Mouse (Mus musculus) lung, embryonic 16.5 days (tissue): Measurements from ENCODE around the gene Aldh1l1. TPM values are rescaled to one million over a fixed set of nuclear protein-coding genes. Genes with fewer than 3 reads are reported as not detected.

Experiments used
- ATAC-seq: fragments of 200-750 bp; cut with Nextera tagmentation; 2 replicates; pipeline ENCODE4 v1.8.0; 2017; ENCODE audit warnings: low read depth, mild to moderate bottlenecking, moderate library complexity
- H3K27ac ChIP-seq: fragments of 300-500 bp; sonication (generic); 2 replicates; pipeline ENCODE4 v1.5.1; 2014; ENCODE audit warnings: mild to moderate bottlenecking, control low read depth, low read length
- H3K27me3 ChIP-seq: fragments of 300-500 bp; sonication (generic); 2 replicates; pipeline ENCODE4 v1.6.1; 2014; ENCODE audit warnings: low read depth, low read length, mixed read lengths; ENCODE audit not compliant: control insufficient read depth, insufficient read depth
- H3K36me3 ChIP-seq: fragments of 300-500 bp; sonication (generic); 2 replicates; pipeline ENCODE4 v1.6.1; 2014; ENCODE audit warnings: low read length; ENCODE audit not compliant: control insufficient read depth, insufficient read depth
- H3K4me1 ChIP-seq: fragments of 300-500 bp; sonication (generic); replicated peaks from 2 replicates; pipeline ENCODE4 v1.6.1; 2014; ENCODE audit warnings: low read length, mixed read lengths; ENCODE audit not compliant: control insufficient read depth, insufficient read depth
- H3K4me2 ChIP-seq: fragments of 300-500 bp; sonication (generic); 2 replicates; pipeline ENCODE4 v1.6.1; 2014; ENCODE audit warnings: low read depth, low read length, control low read depth
- H3K4me3 ChIP-seq: fragments of 300-500 bp; sonication (generic); 2 replicates; pipeline ENCODE4 v1.5.1; 2014; ENCODE audit warnings: mild to moderate bottlenecking, low read length, control low read depth
- H3K9ac ChIP-seq: fragments of 300-500 bp; sonication (generic); 2 replicates; pipeline ENCODE4 v1.6.1; 2014; ENCODE audit warnings: low read length, control low read depth
- H3K9me3 ChIP-seq: fragments of 300-500 bp; sonication (generic); 2 replicates; pipeline ENCODE4 v1.6.1; 2016; ENCODE audit warnings: low read length; ENCODE audit not compliant: control insufficient read depth
- WGBS: fragments of 180-500 bp; shearing (Covaris S2); extraction: QIAGEN DNeasy Blood & Tissue Kit; methylation state at CpG from one replicate; pipeline ENCODE4 v1.1.7; 2014; 5-methylcytosine and 5-hydroxymethylcytosine counted together
- polyA plus RNA-seq: library from polyadenylated mRNA; unstranded; fragments of >200 nt; fragmentation: Nextera tagmentation; extraction: Ambion mirVana; gene quantifications from 2 replicates; pipeline ENCODE4 v1.2.1, GENCODE M21; 2015

The Aldh1l1 gene
- polyA plus RNA-seq, 1 experiment from 2014 or later = 2.4 TPM

DNA sequence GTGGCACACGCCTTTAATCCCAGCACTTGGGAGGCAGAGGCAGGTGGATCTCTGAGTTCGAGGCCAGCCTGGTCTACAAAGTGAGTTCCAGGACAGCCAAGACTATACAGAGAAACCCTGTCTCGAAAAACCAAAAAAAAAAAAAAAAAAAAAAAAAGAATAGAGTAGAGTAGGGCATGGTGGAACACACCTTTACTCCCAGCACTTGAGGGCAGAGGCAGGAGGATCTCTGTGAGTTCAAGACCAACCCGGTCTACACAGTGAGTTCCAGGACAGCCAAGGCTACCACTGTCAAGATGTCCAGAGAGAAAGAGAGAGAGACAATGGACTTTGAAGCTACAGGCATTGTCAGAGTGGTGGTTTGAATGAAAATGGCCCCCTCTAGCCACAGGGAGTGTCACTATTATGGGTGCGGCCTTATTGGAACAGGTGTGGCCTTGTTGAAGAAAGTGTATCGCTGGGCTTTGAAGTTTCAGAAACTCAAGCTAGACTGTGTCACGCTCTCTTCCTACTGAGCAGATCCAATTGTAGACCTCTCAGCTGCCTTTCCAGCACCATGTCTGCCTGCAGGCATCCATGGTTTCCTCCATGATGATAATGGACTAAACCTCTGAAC, 46.5 kb downstream of the Aldh1l1 start:
- H3K4me3 ChIP-seq = no peak overlapping the region
- H3K9me3 ChIP-seq = no peaks in the 10 kb centered on the region
- H3K9ac ChIP-seq = no peak overlapping the region
- no peaks in the 10 kb centered on the region for H3K27me3 ChIP-seq
- H3K27ac ChIP-seq = no peak overlapping the region
- H3K4me1 ChIP-seq = no peaks in the 10 kb centered on the region
- no peak overlapping the region for H3K4me2 ChIP-seq
- H3K36me3 ChIP-seq = no peaks in the 10 kb centered on the region
- WGBS = 96% methylated on average over 6 of the region's 7 CpGs
- no peak for ATAC-seq

DNA sequence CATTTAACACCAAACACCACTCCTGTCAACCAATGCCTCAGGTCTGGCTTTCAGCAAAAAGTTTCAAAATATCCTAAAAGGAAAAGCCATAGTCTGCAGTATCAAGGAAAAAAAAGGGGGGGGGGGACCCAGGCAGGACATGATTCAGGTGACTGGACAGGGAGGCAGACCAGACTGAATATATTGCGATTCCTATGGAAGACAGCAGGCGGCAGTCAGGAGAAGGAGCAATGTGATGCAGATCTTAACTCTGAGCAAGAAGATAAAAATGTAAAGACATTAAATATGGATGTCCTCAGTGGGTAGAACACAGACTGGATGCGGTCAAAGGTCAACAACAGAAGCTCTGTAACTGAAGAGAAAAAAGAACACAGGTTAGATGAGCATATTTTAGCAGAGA, 47.3 kb downstream of the Aldh1l1 start:
- Histone ChIP-seq H3K4me1 (no peaks in the 10 kb centered on the region), H3K9me3 (no peaks in the 10 kb centered on the region), H3K9ac (no peak overlapping the region), H3K27ac (no peak overlapping the region), H3K27me3 (no peaks in the 10 kb centered on the region), H3K4me3 (no peak overlapping the region), H3K36me3 (no peaks in the 10 kb centered on the region), H3K4me2 (no peak overlapping the region)
- no peak for ATAC-seq
- 66% methylated on average over 3 of the region's 3 CpGs for WGBS

DNA sequence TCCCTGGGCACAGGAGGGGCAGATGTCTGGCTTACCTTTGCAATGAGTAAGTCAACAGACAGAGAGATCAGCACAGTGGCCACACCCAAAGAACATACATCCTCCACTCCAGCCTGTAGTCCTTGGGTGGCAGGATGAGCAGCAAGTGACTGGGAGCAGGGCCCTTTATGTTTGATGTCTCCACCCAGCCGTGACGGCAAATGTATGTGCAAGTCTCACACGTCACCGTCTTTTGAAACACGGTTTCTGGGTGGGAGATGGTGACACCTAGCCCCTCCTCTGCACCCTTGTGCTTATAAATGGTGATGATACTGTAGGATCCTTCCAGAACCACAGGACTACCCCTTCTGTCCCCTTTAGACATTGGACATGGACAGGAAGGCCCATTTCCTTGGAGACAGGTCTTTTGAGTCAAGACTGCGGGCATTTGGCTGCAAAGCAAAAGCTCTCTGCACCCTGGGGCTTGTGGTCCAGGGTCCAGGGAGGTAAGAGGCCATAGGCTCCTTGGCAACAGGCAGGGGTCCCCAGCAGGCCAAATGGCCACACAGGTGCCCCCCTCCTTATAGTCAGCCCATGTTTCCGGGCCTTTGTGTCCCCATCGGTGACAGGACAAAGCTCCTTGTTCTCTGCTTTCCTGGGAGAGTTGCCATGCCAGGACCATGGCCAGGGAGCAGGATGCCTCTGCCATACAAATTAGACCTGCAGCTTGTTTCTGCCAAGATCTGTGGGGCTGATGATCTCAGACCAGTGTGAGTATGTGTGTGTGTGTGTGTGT, 48.7 kb downstream of the Aldh1l1 start:
- H3K4me2 ChIP-seq = no peak overlapping the region
- WGBS = 68% methylated on average over 8 of the region's 8 CpGs
- no peaks in the 10 kb centered on the region for H3K36me3 ChIP-seq
- no peak overlapping the region for H3K27ac ChIP-seq
- no peak overlapping the region for H3K9ac ChIP-seq
- no peaks in the 10 kb centered on the region for H3K4me1 ChIP-seq
- no peaks in the 10 kb centered on the region for H3K27me3 ChIP-seq
- no peak overlapping the region for H3K4me3 ChIP-seq
- no peaks in the 10 kb centered on the region for H3K9me3 ChIP-seq
- no peak for ATAC-seq

DNA sequence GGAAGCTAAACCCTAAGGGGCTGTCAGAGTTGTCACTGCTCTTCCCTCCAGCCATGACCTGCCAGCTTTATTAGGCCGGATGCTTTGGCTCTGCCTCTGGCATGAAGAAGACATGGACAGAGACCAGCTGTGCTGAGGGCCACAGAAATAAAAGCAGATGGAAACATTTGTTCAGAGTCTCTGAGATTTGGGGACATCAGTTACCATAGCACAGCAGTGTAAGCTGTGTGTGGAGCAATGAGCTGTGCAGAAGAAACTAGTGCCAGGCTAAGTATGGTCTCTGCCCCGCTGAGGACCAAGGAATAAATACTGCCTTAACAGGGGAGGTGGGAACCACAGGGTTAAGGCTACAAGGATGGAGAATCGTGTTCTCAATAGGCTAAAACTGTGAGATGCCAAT, 50.6 kb downstream of the Aldh1l1 start:
- ATAC-seq = peak; percentile 59; the same call in 1 of the 2 replicates

DNA sequence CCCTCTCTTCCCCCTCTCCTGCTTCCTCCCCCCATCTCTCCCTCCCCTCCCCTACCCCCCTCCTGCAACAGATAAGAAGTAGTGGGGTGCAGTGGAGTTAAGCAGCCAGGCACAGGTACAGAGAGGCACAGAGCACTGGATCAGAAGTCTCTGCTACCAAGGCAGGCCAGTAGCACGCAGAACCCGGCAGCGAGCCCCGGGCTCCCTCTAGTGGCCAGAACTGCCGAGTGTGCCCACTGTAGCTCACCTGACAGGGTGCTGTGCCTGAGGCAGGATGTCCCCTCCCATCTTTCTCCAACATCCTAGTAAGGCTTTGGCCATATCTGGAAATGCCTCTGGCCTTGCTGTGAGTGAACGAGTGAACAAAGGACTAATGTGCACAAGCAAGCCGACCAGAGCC, 51.7 kb downstream of the Aldh1l1 start:
- H3K36me3 ChIP-seq = no peaks in the 10 kb centered on the region
- no peaks in the 10 kb centered on the region for H3K9me3 ChIP-seq
- no peaks in the 10 kb centered on the region for H3K4me1 ChIP-seq
- no peak overlapping the region for H3K4me3 ChIP-seq
- WGBS = 3% methylated on average over 7 of the region's 7 CpGs
- H3K9ac ChIP-seq = no peak overlapping the region
- no peak overlapping the region for H3K27ac ChIP-seq
- H3K27me3 ChIP-seq = no peaks in the 10 kb centered on the region
- no peak overlapping the region for H3K4me2 ChIP-seq
- peak; percentile 79 for ATAC-seq

More for the DNA sequence above, 50.6 kb downstream of the Aldh1l1 start:
- H3K36me3 ChIP-seq = no peaks in the 10 kb centered on the region
- WGBS = 65% methylated on average over 3 of the region's 3 CpGs
- H3K9ac ChIP-seq = no peak overlapping the region
- no peaks in the 10 kb centered on the region for H3K27me3 ChIP-seq
- H3K4me3 ChIP-seq = no peak overlapping the region
- no peak overlapping the region for H3K27ac ChIP-seq
- no peaks in the 10 kb centered on the region for H3K9me3 ChIP-seq
- H3K4me2 ChIP-seq = no peak overlapping the region
- no peaks in the 10 kb centered on the region for H3K4me1 ChIP-seq

DNA sequence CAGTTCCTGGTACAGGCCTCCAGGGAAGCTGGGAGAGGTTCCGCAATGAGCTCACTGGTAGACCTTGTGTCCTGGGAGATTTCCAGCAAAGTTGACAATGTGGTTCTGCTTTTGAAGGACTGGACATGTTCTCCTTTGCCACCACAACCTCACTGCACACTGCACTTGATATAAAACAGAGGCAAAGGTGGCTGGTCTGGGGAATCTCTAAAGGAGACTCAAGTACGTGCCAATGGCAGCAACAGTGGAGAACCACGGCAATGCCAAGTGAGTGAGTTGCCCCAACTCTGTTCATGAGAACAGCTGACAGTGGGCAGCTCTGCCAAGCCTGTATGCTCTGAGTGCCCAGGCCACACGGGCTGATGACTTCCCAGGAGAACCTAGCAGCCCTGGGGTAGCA, 53.0 kb downstream of the Aldh1l1 start:
- Histone ChIP-seq H3K9ac (no peak overlapping the region), H3K27me3 (no peaks in the 10 kb centered on the region), H3K27ac (no peak overlapping the region), H3K4me2 (no peak overlapping the region), H3K9me3 (no peaks in the 10 kb centered on the region), H3K4me3 (no peak overlapping the region), H3K4me1 (no peaks in the 10 kb centered on the region), H3K36me3 (no peaks in the 10 kb centered on the region)
- no peak for ATAC-seq
- 89% methylated on average over 4 of the region's 4 CpGs for WGBS

DNA sequence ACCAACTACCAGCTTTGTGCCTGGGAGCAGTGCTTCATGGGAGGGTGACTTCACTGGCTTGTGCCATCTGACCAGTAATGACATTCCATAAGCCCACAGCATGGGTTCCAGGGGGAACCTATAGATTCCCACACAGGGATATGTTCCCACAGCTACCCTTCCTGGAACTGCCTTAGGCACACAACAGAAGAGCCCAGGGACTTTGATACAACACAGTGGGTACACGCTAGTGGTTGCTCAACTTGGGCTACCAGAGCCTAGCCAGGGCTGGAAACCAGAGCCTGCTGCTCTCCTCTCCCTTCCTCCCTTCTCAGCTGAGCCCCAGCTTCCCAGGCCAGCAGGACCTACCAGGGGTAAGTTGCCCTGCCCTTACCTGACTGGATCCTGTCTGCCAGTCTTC, 54.3 kb downstream of the Aldh1l1 start:
- H3K27me3 ChIP-seq = no peaks in the 10 kb centered on the region
- no peak for ATAC-seq
- no peak overlapping the region for H3K9ac ChIP-seq
- 88% methylated on average over 1 of the region's 1 CpGs for WGBS
- no peaks in the 10 kb centered on the region for H3K4me1 ChIP-seq
- no peak overlapping the region for H3K4me3 ChIP-seq
- no peaks in the 10 kb centered on the region for H3K9me3 ChIP-seq
- H3K4me2 ChIP-seq = no peak overlapping the region
- H3K36me3 ChIP-seq = no peaks in the 10 kb centered on the region
- no peak overlapping the region for H3K27ac ChIP-seq

DNA sequence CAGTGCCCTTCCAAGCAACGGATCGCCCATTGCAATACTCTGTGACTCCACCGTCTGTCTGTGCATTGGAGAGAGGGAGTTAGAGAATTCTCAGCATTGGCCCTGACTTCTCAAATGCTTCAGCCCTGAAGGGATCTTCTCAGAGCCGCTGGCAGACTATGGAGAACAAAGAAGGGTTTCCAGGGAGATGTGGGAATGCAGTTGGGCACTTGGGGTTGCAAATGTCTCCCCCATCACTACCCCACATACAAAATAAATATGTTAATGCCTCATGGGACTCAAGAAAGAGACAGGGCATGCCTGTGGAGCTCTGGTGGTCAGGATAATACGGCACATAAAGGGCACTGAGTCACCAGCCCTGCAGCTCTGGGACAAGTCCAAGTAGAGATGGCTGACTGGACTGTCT, 55.1 kb downstream of the Aldh1l1 start:
- no peak overlapping the region for H3K27ac ChIP-seq
- no peak overlapping the region for H3K4me2 ChIP-seq
- no peak overlapping the region for H3K9ac ChIP-seq
- no peaks in the 10 kb centered on the region for H3K4me1 ChIP-seq
- no peaks in the 10 kb centered on the region for H3K9me3 ChIP-seq
- ATAC-seq = no peak
- H3K27me3 ChIP-seq = no peaks in the 10 kb centered on the region
- 71% methylated on average over 5 of the region's 5 CpGs for WGBS
- no peaks in the 10 kb centered on the region for H3K36me3 ChIP-seq
- no peak overlapping the region for H3K4me3 ChIP-seq

DNA sequence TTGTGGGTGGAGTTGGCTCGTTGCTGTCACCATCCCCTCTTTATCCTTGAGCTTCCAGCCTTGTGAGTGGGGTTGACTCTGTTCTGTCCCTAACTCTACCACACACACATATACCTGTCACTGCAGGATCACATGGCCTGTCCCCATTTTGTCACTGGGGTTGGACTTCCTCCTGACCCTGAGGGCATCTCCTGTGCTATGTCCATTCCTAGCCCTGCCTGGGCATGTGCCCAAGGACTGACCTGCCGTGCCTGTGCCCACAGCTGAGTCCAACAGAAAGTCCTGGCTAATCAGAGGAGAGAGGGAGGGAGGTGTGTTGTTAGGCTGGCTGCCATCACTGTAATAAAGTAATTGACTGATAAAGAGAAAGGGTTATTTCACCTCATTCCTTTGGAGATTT, 58.2 kb downstream of the Aldh1l1 start:
- ATAC-seq = no peak; the same call in 1 of the 2 replicates
- WGBS = 52% methylated on average over 2 of the region's 2 CpGs
- Histone ChIP-seq H3K4me3 (no peak overlapping the region), H3K4me2 (no peak overlapping the region), H3K9ac (no peak overlapping the region), H3K27me3 (no peaks in the 10 kb centered on the region), H3K9me3 (no peaks in the 10 kb centered on the region), H3K27ac (no peak overlapping the region), H3K36me3 (no peaks in the 10 kb centered on the region), H3K4me1 (no peaks in the 10 kb centered on the region)
